Mouse (Mus musculus): ENCODE measurements around the gene Arhgap6. TPM values are rescaled to one million over a fixed set of nuclear protein-coding genes. Genes with fewer than 3 reads are reported as not detected.

The Arhgap6 gene
- 2.1 and 2.5 TPM in 2 replicates for polyA plus RNA-seq (2012; rRNA removed)

GRCm38 (mm10) chrX:168794974-168795858, at the start of gene Arhgap6:
TSS of gene Arhgap6 (plus strand) at chrX:168795099.
- H3K27ac ChIP-seq (ENCODE audit: insufficient read depth, low read length): no peak within 1 kb of the TSS
- no peaks in the 10 kb centered on the region; the same call in 1 of the 2 replicates for H3K4me1 ChIP-seq (ENCODE audit: control insufficient read depth, insufficient read depth, low read length)
- H3K4me3 ChIP-seq (replicated peaks; ENCODE audit: insufficient read depth, low read depth, low read length): peak within 1 kb of the TSS; percentile 7
- no peak for TF ChIP-seq CTCF (IDR thresholded peaks at IDR 0.05; ENCODE audit: borderline replicate concordance, insufficient read depth, low read depth, low read length)
- no peak for TF ChIP-seq POLR2A (IDR thresholded peaks at IDR 0.05; ENCODE audit: borderline replicate concordance, insufficient read depth, low read length)
- WGBS: 11% methylated on average over 48 of the region's 48 CpGs
- peak in 1 of 2 experiments; percentile 8 for DNase-seq
- H3K27me3 ChIP-seq (ENCODE audit: control insufficient read depth, insufficient read depth, low read length): no peaks in the 10 kb centered on the region

- DNase-seq: no peak
- no peaks in the 10 kb centered on the region for H3K4me1 ChIP-seq (ENCODE audit: control insufficient read depth, insufficient read depth, low read length)
- TF ChIP-seq CTCF (IDR thresholded peaks at IDR 0.05; ENCODE audit: borderline replicate concordance, insufficient read depth, low read depth, low read length) (no peak), POLR2A (IDR thresholded peaks at IDR 0.05; ENCODE audit: borderline replicate concordance, insufficient read depth, low read length) (no peak)
- H3K4me3 ChIP-seq (replicated peaks; ENCODE audit: insufficient read depth, low read depth, low read length): no peak overlapping the region
- 46% methylated on average over 2 of the region's 2 CpGs for WGBS
- no peak overlapping the region for H3K27ac ChIP-seq (ENCODE audit: insufficient read depth, low read length)
- no peaks in the 10 kb centered on the region for H3K27me3 ChIP-seq (ENCODE audit: control insufficient read depth, insufficient read depth, low read length)
These were observed 47.9 kb upstream of the Arhgap6 start for GRCm38 (mm10) chrX:168747011-168747410.

DNA sequence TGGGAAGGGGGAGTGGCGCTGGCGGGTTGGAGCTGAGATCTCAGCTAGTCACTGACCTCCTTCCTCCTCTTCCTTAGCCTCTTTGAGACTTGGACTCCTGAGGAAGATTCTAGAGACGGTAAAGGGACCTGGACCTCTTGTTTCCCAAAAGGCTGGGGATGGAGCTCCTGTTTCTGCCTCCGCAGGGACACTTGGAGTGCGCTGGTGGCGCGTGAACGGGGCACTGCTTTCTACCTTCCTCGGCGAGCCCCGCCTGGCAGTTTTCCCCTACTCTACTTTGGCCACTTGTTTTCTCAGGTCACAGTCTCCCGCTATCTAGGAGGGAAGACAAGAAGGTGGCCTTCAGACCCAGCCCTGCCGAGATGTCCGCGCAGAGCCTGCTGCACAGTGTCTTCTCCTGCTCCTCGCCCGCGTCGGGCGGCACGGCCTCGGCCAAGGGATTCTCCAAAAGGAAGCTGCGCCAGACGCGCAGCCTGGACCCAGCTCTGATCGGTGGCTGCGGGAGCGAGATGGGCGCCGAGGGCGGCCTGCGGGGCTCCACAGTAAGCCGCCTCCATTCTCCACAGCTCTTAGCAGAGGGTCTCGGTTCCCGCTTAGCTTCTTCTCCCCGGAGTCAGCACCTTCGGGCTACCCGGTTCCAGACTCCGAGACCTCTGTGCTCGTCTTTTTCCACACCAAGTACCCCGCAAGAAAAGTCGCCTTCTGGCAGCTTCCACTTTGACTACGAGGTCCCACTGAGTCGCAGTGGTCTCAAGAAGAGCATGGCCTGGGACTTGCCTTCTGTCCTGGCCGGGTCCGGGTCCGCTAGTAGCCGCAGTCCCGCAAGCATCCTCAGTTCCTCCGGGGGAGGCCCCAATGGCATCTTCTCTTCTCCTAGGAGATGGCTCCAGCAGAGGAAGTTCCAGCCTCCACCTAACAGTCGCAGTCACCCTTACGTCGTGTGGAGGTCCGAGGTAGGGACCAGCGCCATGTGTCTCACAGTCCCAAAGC, 1.3 kb downstream of the Arhgap6 start:
- TF ChIP-seq POLR2A (IDR thresholded peaks at IDR 0.05; ENCODE audit: borderline replicate concordance, insufficient read depth, low read length): no peak
- no peak for TF ChIP-seq CTCF (IDR thresholded peaks at IDR 0.05; ENCODE audit: borderline replicate concordance, insufficient read depth, low read depth, low read length)
- no peaks in the 10 kb centered on the region for H3K27me3 ChIP-seq (ENCODE audit: control insufficient read depth, insufficient read depth, low read length)
- H3K4me1 ChIP-seq (ENCODE audit: control insufficient read depth, insufficient read depth, low read length): no peaks in the 10 kb centered on the region; the same call in 1 of the 2 replicates
- peak overlapping the region; percentile 7 for H3K4me3 ChIP-seq (replicated peaks; ENCODE audit: insufficient read depth, low read depth, low read length)
- peak in 1 of 2 experiments; percentile 6 for DNase-seq
- H3K27ac ChIP-seq (ENCODE audit: insufficient read depth, low read length): no peak overlapping the region
- WGBS: 10% methylated on average over 49 of the region's 55 CpGs

GRCm38 (mm10) chrX:168804677-168805076, 9.8 kb downstream of the Arhgap6 start:
- no peak for DNase-seq
- 71% methylated on average over 2 of the region's 2 CpGs for WGBS
- H3K4me3 ChIP-seq (replicated peaks; ENCODE audit: insufficient read depth, low read depth, low read length): no peak overlapping the region
- TF ChIP-seq CTCF (IDR thresholded peaks at IDR 0.05; ENCODE audit: borderline replicate concordance, insufficient read depth, low read depth, low read length): no peak
- no peaks in the 10 kb centered on the region for H3K4me1 ChIP-seq (ENCODE audit: control insufficient read depth, insufficient read depth, low read length)
- H3K27me3 ChIP-seq (ENCODE audit: control insufficient read depth, insufficient read depth, low read length): no peaks in the 10 kb centered on the region
- no peak overlapping the region for H3K27ac ChIP-seq (ENCODE audit: insufficient read depth, low read length)

DNA sequence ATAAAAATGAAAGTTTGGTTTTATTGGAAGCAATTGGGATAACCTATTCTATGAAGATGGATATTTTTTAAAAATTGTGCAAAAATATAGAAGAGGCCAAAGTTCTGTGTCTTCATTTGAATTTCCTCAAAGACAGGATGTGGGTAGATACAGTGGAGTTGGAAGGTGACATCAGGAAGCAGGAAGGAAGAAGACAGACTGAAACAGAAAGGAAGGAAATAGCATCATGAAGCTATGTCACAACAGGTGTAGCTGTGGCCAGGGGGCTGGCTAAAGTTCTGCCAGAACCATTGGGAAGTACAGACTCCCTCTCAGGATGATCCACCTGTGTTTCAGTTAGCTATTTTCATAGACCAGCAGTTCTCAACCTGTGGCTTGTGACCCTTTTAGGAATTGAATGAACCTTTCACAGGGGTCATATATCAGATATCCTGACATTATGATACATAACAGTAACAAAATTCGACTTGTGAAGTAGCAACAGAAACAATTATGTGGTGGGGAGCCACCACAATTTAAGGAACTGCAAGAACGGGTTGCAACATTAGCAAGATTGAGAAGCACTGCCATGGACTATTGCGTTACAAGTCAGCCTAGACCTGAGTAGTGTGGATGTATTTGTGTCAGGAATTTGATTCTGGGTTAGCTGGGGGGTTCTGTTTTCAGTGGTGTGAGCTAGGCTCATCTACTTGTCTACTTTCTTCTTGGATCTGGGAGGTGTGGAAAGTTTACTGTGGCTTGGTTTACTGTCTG, 15.8 kb downstream of the Arhgap6 start:
- TF ChIP-seq POLR2A (IDR thresholded peaks at IDR 0.05; ENCODE audit: borderline replicate concordance, insufficient read depth, low read length) (no peak), CTCF (IDR thresholded peaks at IDR 0.05; ENCODE audit: borderline replicate concordance, insufficient read depth, low read depth, low read length) (no peak)
- Histone ChIP-seq H3K4me3 (replicated peaks; ENCODE audit: insufficient read depth, low read depth, low read length) (no peak overlapping the region), H3K27ac (ENCODE audit: insufficient read depth, low read length) (no peak overlapping the region), H3K27me3 (ENCODE audit: control insufficient read depth, insufficient read depth, low read length) (no peaks in the 10 kb centered on the region), H3K4me1 (ENCODE audit: control insufficient read depth, insufficient read depth, low read length) (no peaks in the 10 kb centered on the region)
- WGBS: 73% methylated on average over 3 of the region's 3 CpGs
- DNase-seq: no peak

DNA sequence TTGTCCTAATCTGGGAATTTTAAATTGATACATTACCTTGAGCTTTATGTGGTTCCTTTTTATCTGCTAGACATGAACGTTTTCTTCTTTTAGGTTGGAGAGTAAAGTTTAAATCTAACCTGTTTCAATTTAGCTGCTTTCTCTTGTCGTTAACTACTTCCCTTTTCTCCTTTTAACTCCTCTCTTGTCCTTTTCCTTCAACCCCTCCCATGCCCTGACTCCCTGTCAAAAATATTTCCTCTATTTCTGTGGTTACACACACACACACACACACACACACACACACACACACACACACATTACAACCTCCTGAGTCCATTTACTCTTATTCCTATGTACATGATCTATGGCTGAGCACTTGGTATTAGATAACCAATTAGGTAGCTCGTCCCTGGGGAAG, 24.0 kb downstream of the Arhgap6 start:
- Histone ChIP-seq H3K4me3 (replicated peaks; ENCODE audit: insufficient read depth, low read depth, low read length) (no peak overlapping the region), H3K27me3 (ENCODE audit: control insufficient read depth, insufficient read depth, low read length) (no peaks in the 10 kb centered on the region), H3K27ac (ENCODE audit: insufficient read depth, low read length) (no peak overlapping the region), H3K4me1 (ENCODE audit: control insufficient read depth, insufficient read depth, low read length) (no peaks in the 10 kb centered on the region)
- TF ChIP-seq CTCF (IDR thresholded peaks at IDR 0.05; ENCODE audit: borderline replicate concordance, insufficient read depth, low read depth, low read length) (no peak), POLR2A (IDR thresholded peaks at IDR 0.05; ENCODE audit: borderline replicate concordance, insufficient read depth, low read length) (no peak)
- no peak for DNase-seq
- WGBS: 85% methylated on average over 3 of the region's 3 CpGs

DNA sequence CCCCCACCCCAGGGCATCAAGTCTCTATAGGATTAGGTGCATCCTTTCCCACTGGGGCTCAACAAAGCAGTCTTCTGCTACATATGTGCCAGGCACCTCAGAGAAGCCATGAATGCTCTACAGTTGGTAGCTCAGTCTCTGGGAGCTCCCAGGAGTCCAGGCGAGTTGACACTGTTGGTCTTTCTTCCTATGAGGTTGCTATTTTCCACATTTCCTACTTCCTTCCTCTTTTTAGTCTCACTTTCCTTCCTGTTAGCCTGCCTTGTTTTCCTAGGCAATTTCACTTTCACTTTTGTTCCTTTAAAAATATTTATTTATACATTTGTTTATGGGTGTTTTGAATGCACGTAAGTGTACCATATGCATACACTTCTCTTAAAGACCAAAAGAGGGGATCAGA, 29.3 kb downstream of the Arhgap6 start:
- TF ChIP-seq POLR2A (IDR thresholded peaks at IDR 0.05; ENCODE audit: borderline replicate concordance, insufficient read depth, low read length) (no peak), CTCF (IDR thresholded peaks at IDR 0.05; ENCODE audit: borderline replicate concordance, insufficient read depth, low read depth, low read length) (no peak)
- no peak for DNase-seq
- WGBS: 97% methylated on average over 2 of the region's 2 CpGs
- H3K4me1 ChIP-seq (ENCODE audit: control insufficient read depth, insufficient read depth, low read length): no peaks in the 10 kb centered on the region
- H3K27ac ChIP-seq (ENCODE audit: insufficient read depth, low read length): no peak overlapping the region
- no peak overlapping the region for H3K4me3 ChIP-seq (replicated peaks; ENCODE audit: insufficient read depth, low read depth, low read length)
- H3K27me3 ChIP-seq (ENCODE audit: control insufficient read depth, insufficient read depth, low read length): no peaks in the 10 kb centered on the region
